Mouse (Mus musculus) small intestine, adult 2 months (tissue): ENCODE data around the gene Lrrc8e. TPM values are rescaled to one million over a fixed set of nuclear protein-coding genes. Genes with fewer than 3 reads are reported as not detected.
"Not testable (repeated sequence)": the region's sequence is repeated elsewhere in the genome, so short reads cannot be mapped to it uniquely, and the experiment has no call there.

Experiments
- H3K27ac ChIP-seq: fragments of 200-500 bp; 2 replicates; pipeline ENCODE4 v1.5.1; 2012; ENCODE audit warnings: low read depth, low read length, control low read depth, inconsistent platforms; ENCODE audit not compliant: insufficient read depth
- H3K27me3 ChIP-seq: fragments of 200-500 bp; 2 replicates; pipeline ENCODE4 v1.6.1; 2012; ENCODE audit warnings: mild to moderate bottlenecking, moderate library complexity, low read length, inconsistent platforms; ENCODE audit not compliant: control insufficient read depth, insufficient read depth
- H3K36me3 ChIP-seq: fragments of 200-500 bp; 2 replicates; pipeline ENCODE4 v1.6.1; 2012; ENCODE audit warnings: mild to moderate bottlenecking, low read length, control low read depth, inconsistent platforms; ENCODE audit not compliant: control insufficient read depth, insufficient read depth
- H3K4me1 ChIP-seq: fragments of 200-500 bp; 2 replicates; pipeline ENCODE4 v1.6.1; 2012; ENCODE audit warnings: low read length, inconsistent platforms, mixed read lengths; ENCODE audit not compliant: control insufficient read depth, insufficient read depth, insufficient read length
- H3K4me3 ChIP-seq: fragments of 200-500 bp; 2 replicates; pipeline ENCODE4 v1.5.1; 2012; ENCODE audit warnings: low read depth, mild to moderate bottlenecking, control low read depth, inconsistent platforms, low read length, moderate library complexity
- CTCF ChIP-seq: fragments of 200-500 bp; IDR thresholded peaks from 2 replicates; pipeline ENCODE4 v1.5.1; 2012; ENCODE audit warnings: low read depth, mild to moderate bottlenecking, control low read depth, inconsistent platforms, low read length, moderate library complexity, mixed read lengths; ENCODE audit not compliant: insufficient replicate concordance, insufficient read length; ENCODE audit errors: extremely low read depth
- POLR2A ChIP-seq: fragments of 200-500 bp; IDR thresholded peaks from 2 replicates; pipeline ENCODE4 v1.6.1; 2012; ENCODE audit warnings: low read depth, mild to moderate bottlenecking, control low read depth, inconsistent platforms, low read length, moderate library complexity
- WGBS: fragments of 180-500 bp; shearing (Covaris S2); methylation state at CpG from one replicate; pipeline ENCODE4 v1.1.7; 2018; 5-methylcytosine and 5-hydroxymethylcytosine counted together
- polyA plus RNA-seq: library from polyadenylated mRNA; depleted of rRNA; stranded (reverse); fragments of >200 nt; gene quantifications from 2 replicates; pipeline ENCODE4 v1.2.3, GENCODE M21; 2012

Gene Lrrc8e
- polyA plus RNA-seq, 1 experiment: 0.09 TPM

GRCm38 (mm10) chr8:4252116-4252760 is 25.6 kb downstream of the Lrrc8e start:
- no peaks in the 10 kb centered on the region for H3K27me3 ChIP-seq
- H3K27ac ChIP-seq: peak overlapping the region; percentile 47
- peaks cover 6% of the 10 kb centered on the region; the same call in 1 of the 2 replicates for H3K36me3 ChIP-seq
- TF ChIP-seq CTCF: no peak
- TF ChIP-seq POLR2A: no peak
- peaks cover 10% of the 10 kb centered on the region for H3K4me1 ChIP-seq
- peak overlapping the region; percentile 93 for H3K4me3 ChIP-seq
- WGBS: 23% methylated on average over 8 of the region's 8 CpGs

DNA sequence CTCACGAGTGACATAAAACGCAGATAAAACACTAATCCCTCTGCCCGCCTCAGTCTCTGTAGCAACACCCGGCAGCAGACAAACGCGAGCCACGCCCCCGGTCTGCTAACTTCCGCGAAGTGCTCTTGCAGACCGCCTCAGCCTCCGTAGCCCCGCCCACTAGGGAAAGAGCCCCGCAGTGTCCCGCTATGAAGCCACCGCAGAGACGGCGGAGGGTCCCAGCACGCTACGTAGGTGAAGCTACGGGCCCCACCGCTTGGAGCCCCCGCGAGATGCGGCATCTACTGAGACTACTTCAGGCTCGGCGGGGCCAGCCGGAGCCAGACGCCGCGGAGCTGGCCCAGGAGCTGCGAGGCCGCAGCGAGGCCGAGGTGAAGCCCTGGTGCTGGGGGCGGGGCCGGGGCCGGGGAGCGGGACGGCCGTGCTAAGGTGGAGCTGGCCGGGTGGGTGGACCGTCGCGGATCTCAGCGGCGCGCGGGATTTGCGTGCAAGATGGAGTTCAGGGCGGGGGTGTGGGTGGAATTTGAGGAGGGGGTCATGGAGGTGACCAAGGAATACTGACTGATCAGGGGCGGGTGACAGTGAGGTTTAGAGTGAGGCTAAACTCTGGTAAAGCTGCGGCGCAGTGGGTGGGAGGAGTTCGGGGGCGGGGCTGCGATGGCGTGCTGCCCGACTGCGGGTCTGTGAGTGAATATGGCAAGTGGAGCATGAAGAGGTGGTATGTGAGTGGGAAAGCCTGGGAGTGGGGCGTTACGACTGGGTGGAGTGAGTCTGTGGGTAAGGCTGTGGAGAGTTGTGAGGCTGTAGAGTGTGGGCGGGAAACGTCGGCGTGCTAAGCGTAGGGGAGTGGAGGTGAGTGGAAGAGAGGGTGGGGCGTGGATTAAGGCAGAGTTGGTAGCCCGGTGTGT is 26.6 kb downstream of the Lrrc8e start, which contains the start of gene Snapc2:
TSS of gene Snapc2 (plus strand) at position 147 of the 908 bp plus-strand sequence.
- H3K27ac ChIP-seq: peak within 1 kb of the TSS; percentile 63
- under 1% methylated on average over 69 of the region's 69 CpGs for WGBS
- TF ChIP-seq POLR2A: peak; percentile 50; the same call in 1 of the 2 replicates
- TF ChIP-seq CTCF: no peak

GRCm38 (mm10) chr8:4254001-4254400 is 27.4 kb downstream of the Lrrc8e start:
- WGBS: 37% methylated on average over 6 of the region's 6 CpGs
- Histone ChIP-seq H3K36me3 (peaks cover 5% of the 10 kb centered on the region; the same call in 1 of the 2 replicates), H3K4me1 (peaks cover 19% of the 10 kb centered on the region), H3K4me3 (no peak overlapping the region), H3K27ac (no peak overlapping the region), H3K27me3 (no peaks in the 10 kb centered on the region)
- TF ChIP-seq CTCF (no peak), POLR2A (no peak)

More for the DNA sequence above, 26.6 kb downstream of the Lrrc8e start, which contains the start of gene Snapc2:
- Histone ChIP-seq H3K4me3 (peak within 1 kb of the TSS; percentile 93), H3K36me3 (peaks cover 5% of the 10 kb centered on the region; the same call in 1 of the 2 replicates), H3K27me3 (no peaks in the 10 kb centered on the region), H3K4me1 (peaks cover 11% of the 10 kb centered on the region)

GRCm38 (mm10) chr8:4255471-4255870 is 28.8 kb downstream of the Lrrc8e start:
- 89% methylated on average over 7 of the region's 7 CpGs for WGBS

DNA sequence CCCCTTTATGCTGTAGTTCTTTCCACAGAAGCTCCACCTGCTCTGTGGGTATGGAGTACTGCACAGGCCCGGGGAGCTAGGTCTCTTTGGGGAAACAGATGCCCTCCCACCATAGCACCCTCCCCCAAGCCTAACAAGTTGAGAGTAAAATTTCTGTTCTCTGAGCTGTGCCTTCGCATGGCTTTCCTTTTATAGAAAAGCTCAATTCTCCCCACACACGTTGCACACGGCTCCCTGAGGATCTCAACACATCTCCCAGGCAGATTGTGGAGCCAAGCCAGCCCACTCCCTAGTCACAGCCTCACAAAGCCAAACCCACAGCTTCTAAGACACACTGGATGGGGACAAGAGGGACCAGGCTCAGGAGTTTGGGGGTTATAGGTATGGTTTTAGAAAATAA is 30.3 kb downstream of the Lrrc8e start:
- H3K4me3 ChIP-seq: no peak overlapping the region
- TF ChIP-seq CTCF (no peak), POLR2A (no peak)

More at GRCm38 (mm10) chr8:4255471-4255870, 28.8 kb downstream of the Lrrc8e start:
- Histone ChIP-seq H3K36me3 (peaks cover 11% of the 10 kb centered on the region), H3K4me1 (peaks cover 24% of the 10 kb centered on the region)
- not testable (repeated sequence) for H3K4me3 ChIP-seq, H3K27me3 ChIP-seq, H3K27ac ChIP-seq

GRCm38 (mm10) chr8:4257350-4257749 is 30.7 kb downstream of the Lrrc8e start:
- TF ChIP-seq POLR2A (no peak), CTCF (no peak)
- Histone ChIP-seq H3K36me3 (peaks cover 20% of the 10 kb centered on the region), H3K4me1 (peaks cover 23% of the 10 kb centered on the region), H3K27me3 (no peaks in the 10 kb centered on the region), H3K4me3 (no peak overlapping the region), H3K27ac (no peak overlapping the region)
- WGBS: 86% methylated on average over 4 of the region's 4 CpGs

More for the DNA sequence above, 30.3 kb downstream of the Lrrc8e start:
- WGBS: 59% methylated on average over 4 of the region's 4 CpGs
- Histone ChIP-seq H3K27me3 (no peaks in the 10 kb centered on the region), H3K4me1 (peaks cover 24% of the 10 kb centered on the region), H3K27ac (peak overlapping the region; percentile 42), H3K36me3 (peaks cover 20% of the 10 kb centered on the region)

DNA sequence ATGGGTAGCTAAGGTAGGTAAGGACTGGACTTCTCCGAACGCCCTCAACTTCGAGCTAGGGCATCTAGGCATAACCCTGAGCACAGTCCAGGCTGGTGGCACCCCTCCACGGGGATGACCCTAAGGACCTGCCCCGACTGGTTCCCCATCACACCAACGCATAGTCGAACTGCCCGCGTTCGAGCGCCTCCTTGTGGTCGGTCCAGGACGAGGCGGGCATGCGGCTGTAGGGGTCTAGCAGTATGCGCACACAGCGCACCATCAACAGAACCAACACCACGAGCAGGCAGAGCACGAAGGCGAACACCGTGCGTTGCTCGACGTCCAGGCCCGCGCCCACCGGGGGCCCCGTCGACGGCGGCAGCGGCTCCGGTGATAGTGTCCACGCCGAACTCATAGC is 31.6 kb downstream of the Lrrc8e start:
- H3K27ac ChIP-seq: no peak overlapping the region
- H3K4me3 ChIP-seq: peak overlapping the region; percentile 61
- TF ChIP-seq POLR2A: no peak
- TF ChIP-seq CTCF: peak; percentile 66; the same call in 1 of the 2 replicates
- H3K36me3 ChIP-seq: peaks cover 26% of the 10 kb centered on the region
- 4% methylated on average over 35 of the region's 35 CpGs for WGBS
- no peaks in the 10 kb centered on the region for H3K27me3 ChIP-seq
- peaks cover 21% of the 10 kb centered on the region for H3K4me1 ChIP-seq
